In the genomic region with DNA sequence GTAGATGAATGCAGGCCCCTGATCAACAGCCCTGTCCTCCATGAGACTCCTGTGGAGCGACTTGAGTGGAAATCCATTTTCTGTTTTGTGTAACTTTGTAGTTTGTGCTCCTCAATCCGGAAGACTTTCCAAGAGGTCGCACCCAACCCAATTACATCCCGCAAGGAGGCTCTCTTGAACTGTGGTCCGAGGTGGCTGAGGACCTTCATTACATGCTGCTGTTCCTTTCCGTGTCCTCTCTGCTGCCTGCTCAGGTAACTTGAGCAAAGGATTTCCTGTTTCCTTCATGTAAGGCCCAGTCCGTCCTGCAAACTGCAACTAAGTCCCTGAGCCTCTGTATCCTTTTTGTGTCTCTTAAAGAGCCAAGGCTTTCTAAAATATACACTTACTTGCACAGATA, we compare ENCODE assay signal across 10 mouse cellular contexts. TPM values are rescaled to one million over a fixed set of nuclear protein-coding genes. Genes with fewer than 3 reads are reported as not detected.
DNase-seq lines count a peak whose midpoint lies in the region; ATAC-seq lines count a peak whose summit lies in the region.
"Had no signal": no experiment of that assay in that cellular context is flagged by ENCODE, and none has a peak within 500 bp of the region (broad histone marks: within the 10 kb centered on the region; RNA-seq: fewer than 3 reads in every experiment).

No protein-coding gene starts in this region.

- no peaks in the 10 kb centered on the region for H3K9me3 ChIP-seq in heart, embryonic 16.5 days (replicated peaks; ENCODE audit: control insufficient read depth, low read length)
- H3K9me3 ChIP-seq in hindbrain, embryonic 13.5 days = no peaks in the 10 kb centered on the region
- H3K9me3 ChIP-seq in midbrain, embryonic 12.5 days = no peaks in the 10 kb centered on the region

- no peak for ATAC-seq in heart, embryonic 16.5 days (replicated peaks; ENCODE audit: extremely low read depth, insufficient read depth, low FRiP score)
- ATAC-seq in hindbrain, embryonic 13.5 days (ENCODE audit: low FRiP score) = no peak
- no peak for ATAC-seq in midbrain, embryonic 12.5 days (ENCODE audit: low FRiP score, low read depth)
- ATAC-seq in megakaryocyte-erythroid progenitor cell, adult 5-6 weeks (replicated peaks; ENCODE audit: low FRiP score, low TSS enrichment, poor library complexity, severe bottlenecking) = no peak
- ATAC-seq in granulocyte monocyte progenitor cell, adult 5-6 weeks (replicated peaks; ENCODE audit: poor library complexity, severe bottlenecking) = no peak
- ATAC-seq: Patski had no signal

- no peaks in the 10 kb centered on the region for H3K36me3 ChIP-seq in heart, embryonic 16.5 days (ENCODE audit: control insufficient read depth, insufficient read depth)
- H3K36me3 ChIP-seq in hindbrain, embryonic 13.5 days = no peaks in the 10 kb centered on the region
- H3K36me3 ChIP-seq in midbrain, embryonic 12.5 days = no peaks in the 10 kb centered on the region

- H3K4me2 ChIP-seq in heart, embryonic 16.5 days (ENCODE audit: low read depth, low read length) = peak overlapping the region; percentile 44
- H3K4me2 ChIP-seq in hindbrain, embryonic 13.5 days = 0 out of 2 replicates have a peak overlapping the region, but pooled peaks have one; percentile 13
- H3K4me2 ChIP-seq in midbrain, embryonic 12.5 days (replicated peaks) = peak overlapping the region; percentile 30

- no peak overlapping the region for H3K4me3 ChIP-seq in heart, embryonic 16.5 days (ENCODE audit: low read length)
- H3K4me3 ChIP-seq in hindbrain, embryonic 13.5 days = 0 out of 2 replicates have a peak overlapping the region, but pooled peaks have one; percentile 4
- no peak overlapping the region for H3K4me3 ChIP-seq in midbrain, embryonic 12.5 days

- WGBS in heart, embryonic 16.5 days = 23% methylated on average over 7 of the region's 7 CpGs
- WGBS in hindbrain, embryonic 13.5 days = 12% methylated on average over 7 of the region's 7 CpGs
- 12% methylated on average over 7 of the region's 7 CpGs for WGBS in midbrain, embryonic 12.5 days

- no peak overlapping the region for H3K27ac ChIP-seq in heart, embryonic 16.5 days (ENCODE audit: low read length)
- H3K27ac ChIP-seq in hindbrain, embryonic 13.5 days = no peak overlapping the region
- no peak overlapping the region for H3K27ac ChIP-seq in midbrain, embryonic 12.5 days (replicated peaks)

- H3K4me1 ChIP-seq in heart, embryonic 16.5 days (ENCODE audit: control insufficient read depth, insufficient read depth, low read length) = peaks cover 19% of the 10 kb centered on the region
- H3K4me1 ChIP-seq in hindbrain, embryonic 13.5 days (replicated peaks) = peaks cover 29% of the 10 kb centered on the region
- peaks cover 18% of the 10 kb centered on the region for H3K4me1 ChIP-seq in midbrain, embryonic 12.5 days

- H3K27me3 ChIP-seq in heart, embryonic 16.5 days (ENCODE audit: control insufficient read depth, insufficient read depth, low read length) = no peaks in the 10 kb centered on the region
- no peaks in the 10 kb centered on the region for H3K27me3 ChIP-seq in hindbrain, embryonic 13.5 days
- no peaks in the 10 kb centered on the region for H3K27me3 ChIP-seq in midbrain, embryonic 12.5 days
- H3K27me3 ChIP-seq: Patski had no signal

- intact Hi-C loops in heart, postnatal 36 days (cut with DNase I) = loop anchor here (5.0 to 10.0 kb wide), 5 partner anchors 263 to 1722 kb away; partner anchors contain the start of genes Hist1h1t, Hist1h4c and Zfp184

- no peak for DNase-seq in heart, postnatal 36 days
- peak; percentile 60 for DNase-seq in MEL-GATA-1-ER (ENCODE audit: extremely low read depth, low read depth)
- DNase-seq in retina, postnatal 1 day = no peak
- DNase-seq: thymus, postnatal 36 days had no signal

- H3K9ac ChIP-seq in heart, embryonic 16.5 days (ENCODE audit: low read length) = 0 out of 2 replicates have a peak overlapping the region, but pooled peaks have one; percentile 29
- H3K9ac ChIP-seq in hindbrain, embryonic 13.5 days = no peak overlapping the region
- no peak overlapping the region for H3K9ac ChIP-seq in midbrain, embryonic 12.5 days (replicated peaks)

RNA-seq across cellular contexts. Expression of gene Abt1, which starts 10.8 kb away (rescaled TPM):
- polyA plus RNA-seq in heart, embryonic 16.5 days (2015; fragmentation: Nextera tagmentation; extraction: Ambion mirVana) = 9.2 and 9.4 TPM in 2 replicates
- total RNA-seq in heart, postnatal 36 days (2021) = 1 to 10 TPM; 4.3 TPM
- 9.9 and 10.2 TPM in 2 replicates for polyA plus RNA-seq in hindbrain, embryonic 13.5 days (2015; fragmentation: Nextera tagmentation; extraction: Ambion mirVana)
- 10.1 and 12.3 TPM in 2 replicates for polyA plus RNA-seq in midbrain, embryonic 12.5 days (2016; fragmentation: Nextera tagmentation; extraction: Ambion mirVana)
- 8.0 and 10.7 TPM in 2 replicates for total RNA-seq in megakaryocyte-erythroid progenitor cell, adult 5-6 weeks (2014; fragmentation: Nextera tagmentation)
- total RNA-seq in megakaryocyte-erythroid progenitor cell, adult 5-6 weeks (2017) = 12.8 and 13.7 TPM in 2 replicates
- 2.9 and 5.7 TPM in 2 replicates for total RNA-seq in granulocyte monocyte progenitor cell, adult 5-6 weeks (2014; fragmentation: Nextera tagmentation)
- 11.0 and 13.7 TPM in 2 replicates for total RNA-seq in granulocyte monocyte progenitor cell, adult 5-6 weeks (2017)

RNA-seq across cellular contexts. Expression of gene Btn1a1, which starts 31.3 kb away (rescaled TPM):
- polyA plus RNA-seq in heart, embryonic 16.5 days (2015; fragmentation: Nextera tagmentation; extraction: Ambion mirVana) = 0.83 and 1.0 TPM in 2 replicates
- not detected for total RNA-seq in heart, postnatal 36 days (2021)
- 0.06 TPM in 1 of 2 replicates, not detected in the other for polyA plus RNA-seq in hindbrain, embryonic 13.5 days (2015; fragmentation: Nextera tagmentation; extraction: Ambion mirVana)
- not detected in 2 replicates for polyA plus RNA-seq in midbrain, embryonic 12.5 days (2016; fragmentation: Nextera tagmentation; extraction: Ambion mirVana)
- total RNA-seq in megakaryocyte-erythroid progenitor cell, adult 5-6 weeks (2014; fragmentation: Nextera tagmentation) = not detected in 2 replicates
- total RNA-seq in megakaryocyte-erythroid progenitor cell, adult 5-6 weeks (2017) = not detected in 2 replicates
- not detected in 2 replicates for total RNA-seq in granulocyte monocyte progenitor cell, adult 5-6 weeks (2014; fragmentation: Nextera tagmentation)
- not detected in 2 replicates for total RNA-seq in granulocyte monocyte progenitor cell, adult 5-6 weeks (2017)

RNA-seq across cellular contexts. Expression of gene Btn2a2, which starts 54.2 kb away (rescaled TPM):
- polyA plus RNA-seq in heart, embryonic 16.5 days (2015; fragmentation: Nextera tagmentation; extraction: Ambion mirVana) = 0.29 and 0.34 TPM in 2 replicates
- not detected for total RNA-seq in heart, postnatal 36 days (2021)
- polyA plus RNA-seq in hindbrain, embryonic 13.5 days (2015; fragmentation: Nextera tagmentation; extraction: Ambion mirVana) = 0.12 TPM in 1 of 2 replicates, not detected in the other
- 0.10 and 0.17 TPM in 2 replicates for polyA plus RNA-seq in midbrain, embryonic 12.5 days (2016; fragmentation: Nextera tagmentation; extraction: Ambion mirVana)
- total RNA-seq in megakaryocyte-erythroid progenitor cell, adult 5-6 weeks (2014; fragmentation: Nextera tagmentation) = not detected in 2 replicates
- not detected in 2 replicates for total RNA-seq in megakaryocyte-erythroid progenitor cell, adult 5-6 weeks (2017)
- total RNA-seq in granulocyte monocyte progenitor cell, adult 5-6 weeks (2014; fragmentation: Nextera tagmentation) = not detected in 2 replicates
- total RNA-seq in granulocyte monocyte progenitor cell, adult 5-6 weeks (2017) = not detected in 2 replicates
